Mouse (Mus musculus) heart, embryonic 14.5 days (tissue): ENCODE data around the gene Spsb4. TPM values are rescaled to one million over a fixed set of nuclear protein-coding genes. Genes with fewer than 3 reads are reported as not detected.

Experiments
- polyA plus RNA-seq: library from polyadenylated mRNA; unstranded; fragments of >200 nt; fragmentation: Nextera tagmentation; extraction: Ambion mirVana; gene quantifications from 2 replicates; pipeline ENCODE4 v1.2.1, GENCODE M21; 2014

The Spsb4 gene
- polyA plus RNA-seq, 1 experiment from 2014 or later = 41.9 TPM

Other genes starting within 250 kb of the Spsb4 start
- 41.1 and 41.3 TPM in 2 replicates for gene Pxylp1, start 126.2 kb downstream of the Spsb4 start, polyA plus RNA-seq
- gene Slc25a36, start 92.3 kb upstream of the Spsb4 start, polyA plus RNA-seq = 74.8 and 78.2 TPM in 2 replicates